Mouse (Mus musculus): ENCODE measurements around the gene Stk36.

- TF ChIP-seq CTCF (IDR thresholded peaks at IDR 0.05; ENCODE audit: low read depth) = no peak
- TF ChIP-seq EP300 (IDR thresholded peaks at IDR 0.05; ENCODE audit: low read depth) = no peak
Measured at GRCm38 (mm10) chr1:74668371-74668770, 67.1 kb downstream of the Stk36 start.

Data from heart, postnatal 0 days (tissue).